Mouse (Mus musculus): ENCODE data around the gene 4932411N23Rik. TPM values are rescaled to one million over a fixed set of nuclear protein-coding genes. Genes with fewer than 3 reads are reported as not detected.
"Not testable (repeated sequence)": the region's sequence is repeated elsewhere in the genome, so short reads cannot be mapped to it uniquely, and the experiment has no call there.

Gene 4932411N23Rik
- not detected in 2 replicates for polyA plus RNA-seq (2015; fragmentation: Nextera tagmentation; extraction: Ambion mirVana)

GRCm38 (mm10) chrX:126815768-126816167, at the start of gene 4932411N23Rik:
TSS of gene 4932411N23Rik (minus strand) at chrX:126815868.
- Histone ChIP-seq H3K9me3 (no peaks in the 10 kb centered on the region), H3K4me3 (replicated peaks) (no peak within 1 kb of the TSS)

GRCm38 (mm10) chrX:126779895-126780294, 35.8 kb downstream of the 4932411N23Rik start:
- H3K4me1 ChIP-seq (replicated peaks) = no peaks in the 10 kb centered on the region
- H3K27ac ChIP-seq = no peak overlapping the region
- no peaks in the 10 kb centered on the region for H3K27me3 ChIP-seq
- no peak overlapping the region for H3K9ac ChIP-seq (replicated peaks)
- ATAC-seq = no peak
- H3K36me3 ChIP-seq = no peaks in the 10 kb centered on the region
- WGBS = 84% methylated on average over 5 of the region's 5 CpGs
- H3K4me2 ChIP-seq (replicated peaks) = no peak overlapping the region
- no peaks in the 10 kb centered on the region for H3K9me3 ChIP-seq
- no peak overlapping the region for H3K4me3 ChIP-seq (replicated peaks)

More at GRCm38 (mm10) chrX:126815768-126816167, at the start of gene 4932411N23Rik:
- no peak within 1 kb of the TSS for H3K27ac ChIP-seq
- H3K4me2 ChIP-seq (replicated peaks) = no peak within 1 kb of the TSS
- no peak for ATAC-seq
- no peaks in the 10 kb centered on the region for H3K27me3 ChIP-seq
- no peak within 1 kb of the TSS for H3K9ac ChIP-seq (replicated peaks)
- no peaks in the 10 kb centered on the region for H3K4me1 ChIP-seq (replicated peaks)
- no peaks in the 10 kb centered on the region for H3K36me3 ChIP-seq

- not testable (repeated sequence) for H3K4me1 ChIP-seq (replicated peaks); ATAC-seq; H3K9me3 ChIP-seq; H3K27me3 ChIP-seq; H3K27ac ChIP-seq; H3K36me3 ChIP-seq; H3K4me2 ChIP-seq (replicated peaks); H3K9ac ChIP-seq (replicated peaks); H3K4me3 ChIP-seq (replicated peaks)
- 84% methylated on average over 5 of the region's 6 CpGs for WGBS
Observed at GRCm38 (mm10) chrX:126777643-126778042, 38.0 kb downstream of the 4932411N23Rik start.

GRCm38 (mm10) chrX:126774846-126775245, 40.8 kb downstream of the 4932411N23Rik start:
- not testable (repeated sequence) for H3K9me3 ChIP-seq; H3K27ac ChIP-seq; H3K4me1 ChIP-seq (replicated peaks); H3K4me2 ChIP-seq (replicated peaks); ATAC-seq; H3K9ac ChIP-seq (replicated peaks); H3K36me3 ChIP-seq; H3K4me3 ChIP-seq (replicated peaks); H3K27me3 ChIP-seq
- 82% methylated on average over 5 of the region's 5 CpGs for WGBS

- whole genome bisulfite sequencing = 67% methylated on average over 5 of the region's 6 CpGs
- H3K27ac ChIP-seq; H3K4me3 ChIP-seq (replicated peaks); H3K27me3 ChIP-seq; H3K4me2 ChIP-seq (replicated peaks); H3K4me1 ChIP-seq (replicated peaks); H3K9ac ChIP-seq (replicated peaks); H3K36me3 ChIP-seq; ATAC-seq; H3K9me3 ChIP-seq: not testable (repeated sequence)
Observed at GRCm38 (mm10) chrX:126773511-126773910, 42.2 kb downstream of the 4932411N23Rik start.

Other genes with a start within 250 kb of the 4932411N23Rik start
- gene Gm382, start 224.1 kb upstream of the 4932411N23Rik start, polyA plus RNA-seq (2015; fragmentation: Nextera tagmentation; extraction: Ambion mirVana) = not detected in 2 replicates

All from midbrain, embryonic 13.5 days (tissue).